Mouse (Mus musculus) E14TG2a.4 (cell line): ENCODE data around the gene Prss54.
A peak's percentile ranks its signal among the peaks of the same experiment; 100 is the strongest.

Source experiments
- H3K27me3 ChIP-seq: 2 replicates; pipeline ENCODE4 v1.6.1; 2014; ENCODE audit warnings: low read length, control low read depth; ENCODE audit not compliant: insufficient read depth
- H3K36me3 ChIP-seq: 2 replicates; pipeline ENCODE4 v1.6.1; 2014; ENCODE audit warnings: low read length, control low read depth; ENCODE audit not compliant: insufficient read depth
- H3K4me1 ChIP-seq: replicated peaks from 2 replicates; pipeline ENCODE4 v1.6.1; 2014; ENCODE audit warnings: low read depth, low read length, control low read depth
- H3K4me3 ChIP-seq: replicated peaks from 2 replicates; pipeline ENCODE4 v1.5.1; 2014; ENCODE audit warnings: mild to moderate bottlenecking, low read length
- H3K9me3 ChIP-seq: 2 replicates; pipeline ENCODE4 v1.6.1; 2014; ENCODE audit warnings: low read length, control low read depth
- CTCF ChIP-seq: conservative IDR thresholded peaks from 2 replicates; pipeline ENCODE4 v1.5.1; 2014; ENCODE audit warnings: low read length
- NANOG ChIP-seq: IDR thresholded peaks from 2 replicates; pipeline ENCODE4 v1.6.1; 2014; ENCODE audit warnings: borderline replicate concordance, low read length, mixed read lengths
- POU5F1 ChIP-seq: IDR thresholded peaks from 2 replicates; pipeline ENCODE4 v1.6.1; 2014; ENCODE audit warnings: low read length, borderline replicate concordance

Gene Prss54

DNA sequence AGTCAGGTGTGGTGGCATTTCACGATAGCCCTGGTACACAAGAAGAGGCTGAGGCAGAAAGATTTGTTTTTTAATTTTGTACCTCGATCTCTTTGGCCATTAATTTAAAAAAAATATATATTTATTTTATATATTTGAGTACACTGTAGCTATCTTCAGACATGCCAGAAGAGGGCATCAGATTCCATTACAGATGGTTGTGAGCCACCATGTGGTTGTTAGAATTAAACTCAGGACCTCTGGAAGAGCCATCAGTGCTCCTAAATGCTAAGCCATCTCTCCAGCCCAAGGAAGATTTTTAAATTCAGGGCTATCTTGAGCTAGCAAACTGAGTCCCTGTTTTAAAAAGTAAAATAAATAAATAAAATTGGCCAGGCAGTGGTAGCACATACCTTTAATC is 26.0 kb upstream of the Prss54 start:
- H3K9me3 ChIP-seq = no peaks in the 10 kb centered on the region
- H3K4me1 ChIP-seq = peaks cover 21% of the 10 kb centered on the region
- TF ChIP-seq NANOG (no peak), CTCF (no peak; the same call in 1 of the 2 replicates), POU5F1 (no peak)
- no peaks in the 10 kb centered on the region for H3K36me3 ChIP-seq
- H3K4me3 ChIP-seq = no peak overlapping the region
- no peaks in the 10 kb centered on the region for H3K27me3 ChIP-seq

DNA sequence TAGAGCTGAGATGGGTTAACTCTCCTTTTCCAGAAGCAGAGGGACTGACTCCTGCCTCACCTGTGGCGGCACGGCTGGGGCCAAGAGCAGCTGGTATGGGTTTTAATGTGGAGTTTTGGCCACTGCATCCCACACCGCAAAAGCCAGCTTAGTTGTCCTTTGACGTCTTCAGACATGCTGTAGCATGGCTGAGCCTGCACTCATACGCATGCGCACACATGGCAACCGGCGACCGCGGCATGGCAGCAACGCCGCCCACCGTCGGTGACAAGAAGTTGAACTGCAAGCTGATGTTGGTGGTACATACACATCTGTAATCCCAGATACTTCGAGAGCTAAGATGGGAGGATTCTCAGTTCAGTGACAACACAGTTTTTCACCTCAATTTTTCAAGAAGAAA is 25.2 kb upstream of the Prss54 start:
- Histone ChIP-seq H3K36me3 (no peaks in the 10 kb centered on the region), H3K4me1 (peaks cover 26% of the 10 kb centered on the region), H3K9me3 (no peaks in the 10 kb centered on the region), H3K4me3 (no peak overlapping the region), H3K27me3 (no peaks in the 10 kb centered on the region)
- no peak for TF ChIP-seq CTCF
- no peak for TF ChIP-seq POU5F1
- TF ChIP-seq NANOG = no peak

DNA sequence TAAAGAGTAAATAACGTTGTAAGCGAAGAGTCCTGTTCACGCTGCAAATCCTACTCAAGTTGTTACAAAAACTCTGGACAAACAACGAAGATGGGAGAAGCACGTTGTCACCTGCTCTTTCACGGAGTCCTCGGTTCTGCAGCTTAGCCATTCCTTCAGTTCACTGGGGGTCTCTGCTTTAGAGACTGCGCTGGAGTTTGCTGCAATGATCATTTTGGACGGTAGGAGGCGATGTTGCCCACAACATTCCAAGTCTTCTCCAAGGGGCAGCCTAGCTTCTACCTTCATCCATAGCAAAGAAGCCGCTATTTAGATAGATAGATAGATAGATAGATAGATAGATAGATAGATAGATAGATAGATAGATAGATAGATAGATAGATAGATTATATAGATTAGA is 23.7 kb upstream of the Prss54 start:
- Histone ChIP-seq H3K27me3 (no peaks in the 10 kb centered on the region), H3K9me3 (no peaks in the 10 kb centered on the region), H3K4me1 (peaks cover 39% of the 10 kb centered on the region), H3K36me3 (no peaks in the 10 kb centered on the region), H3K4me3 (no peak overlapping the region)
- TF ChIP-seq POU5F1 = no peak
- TF ChIP-seq CTCF = peak; percentile 76

DNA sequence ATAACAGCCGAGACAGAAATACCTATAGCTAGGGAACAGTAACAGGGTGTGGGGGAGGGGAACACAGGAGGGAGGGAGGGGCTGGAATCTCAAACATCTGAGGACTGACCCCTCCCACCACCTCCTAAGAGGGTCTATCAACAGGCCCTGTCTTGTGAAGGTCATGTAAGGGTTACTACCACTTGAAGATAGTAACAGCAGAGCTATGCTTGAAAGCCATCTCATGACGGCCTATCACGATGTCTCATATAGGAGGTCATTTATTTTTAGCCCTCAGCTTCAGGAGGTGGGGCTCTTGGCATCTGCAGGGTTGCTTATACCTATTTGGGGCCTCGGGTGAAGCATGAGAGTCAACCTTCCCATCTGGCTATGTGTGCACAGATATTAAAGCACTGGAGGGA is 20.7 kb upstream of the Prss54 start:
- Histone ChIP-seq H3K9me3 (no peaks in the 10 kb centered on the region), H3K27me3 (no peaks in the 10 kb centered on the region), H3K4me3 (0 out of 2 replicates have a peak overlapping the region, but pooled peaks have one; percentile 5), H3K4me1 (peaks cover 54% of the 10 kb centered on the region), H3K36me3 (no peaks in the 10 kb centered on the region)
- TF ChIP-seq CTCF (no peak), NANOG (no peak), POU5F1 (no peak)

DNA sequence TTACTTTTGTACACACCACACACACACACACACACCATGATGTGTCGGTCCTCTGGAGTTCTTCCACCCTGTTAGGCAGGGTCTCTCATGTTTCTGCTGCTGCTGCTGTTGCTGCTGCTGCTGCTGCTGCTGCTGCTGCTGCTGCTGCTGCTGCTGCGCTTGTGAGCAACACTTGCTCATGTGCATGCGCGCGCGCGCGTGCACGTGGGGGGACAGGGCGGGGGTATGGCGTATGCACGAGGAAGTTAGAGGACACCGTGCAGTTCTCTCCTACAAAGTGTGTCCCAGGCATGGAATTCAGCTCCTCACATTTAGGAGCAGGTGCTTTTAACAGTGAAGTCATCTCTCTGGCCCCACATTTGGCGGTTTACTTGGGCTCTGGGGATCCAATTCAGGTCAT is 19.0 kb upstream of the Prss54 start:
- Histone ChIP-seq H3K9me3 (no peaks in the 10 kb centered on the region), H3K4me1 (peaks cover 46% of the 10 kb centered on the region), H3K4me3 (no peak overlapping the region), H3K36me3 (no peaks in the 10 kb centered on the region), H3K27me3 (no peaks in the 10 kb centered on the region)
- TF ChIP-seq CTCF = no peak
- TF ChIP-seq NANOG = no peak

DNA sequence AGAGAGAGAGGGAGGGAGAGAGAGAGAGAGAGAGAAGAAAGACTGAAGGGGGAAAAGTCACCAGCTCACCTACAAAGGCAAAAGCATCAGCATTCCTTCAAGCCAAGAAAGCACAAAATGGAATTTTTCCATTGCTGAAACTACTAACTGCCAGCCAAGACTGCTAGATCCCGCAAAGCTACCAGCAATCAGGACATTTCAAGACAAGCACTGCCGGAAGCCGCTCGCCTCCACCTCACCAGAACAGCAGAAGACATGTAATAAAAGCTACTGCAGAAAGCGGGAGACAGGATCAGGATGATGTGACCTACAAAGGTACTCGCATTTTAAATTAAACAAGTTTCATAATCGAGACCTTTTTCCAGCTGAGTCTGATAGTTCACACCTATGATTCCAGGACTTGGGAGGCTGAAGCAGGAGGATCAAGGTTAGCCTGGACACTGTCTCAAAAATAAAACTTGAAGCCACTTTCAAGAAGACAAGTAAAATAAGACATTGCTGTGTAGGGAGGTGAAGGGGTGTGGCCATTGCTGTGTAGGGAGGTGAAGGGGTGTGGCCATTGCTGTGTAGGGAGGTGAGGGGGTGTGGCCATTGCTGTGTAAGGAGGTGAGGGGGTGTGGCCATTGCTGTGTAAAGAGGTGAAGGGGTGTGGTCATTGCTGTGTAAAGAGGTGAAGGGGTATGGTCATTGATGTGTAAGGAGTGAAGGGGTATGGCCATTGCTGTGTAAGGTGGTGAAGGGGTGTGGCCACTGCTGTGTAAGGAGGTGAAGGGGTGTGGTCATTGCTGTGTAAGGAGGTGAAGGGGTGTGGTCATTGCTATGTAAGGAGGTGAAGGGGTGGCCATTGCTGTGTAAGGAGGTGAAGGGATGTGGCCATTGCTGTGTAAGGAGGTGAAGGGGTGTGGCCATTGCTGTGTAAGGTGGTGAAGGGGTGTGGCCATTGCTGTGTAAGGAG is 17.6 kb upstream of the Prss54 start:
- no peaks in the 10 kb centered on the region for H3K27me3 ChIP-seq
- no peak for TF ChIP-seq NANOG
- TF ChIP-seq CTCF = no peak
- no peak for TF ChIP-seq POU5F1
- no peaks in the 10 kb centered on the region for H3K36me3 ChIP-seq
- H3K4me1 ChIP-seq = peaks cover 48% of the 10 kb centered on the region
- H3K4me3 ChIP-seq = no peak overlapping the region
- no peaks in the 10 kb centered on the region for H3K9me3 ChIP-seq

DNA sequence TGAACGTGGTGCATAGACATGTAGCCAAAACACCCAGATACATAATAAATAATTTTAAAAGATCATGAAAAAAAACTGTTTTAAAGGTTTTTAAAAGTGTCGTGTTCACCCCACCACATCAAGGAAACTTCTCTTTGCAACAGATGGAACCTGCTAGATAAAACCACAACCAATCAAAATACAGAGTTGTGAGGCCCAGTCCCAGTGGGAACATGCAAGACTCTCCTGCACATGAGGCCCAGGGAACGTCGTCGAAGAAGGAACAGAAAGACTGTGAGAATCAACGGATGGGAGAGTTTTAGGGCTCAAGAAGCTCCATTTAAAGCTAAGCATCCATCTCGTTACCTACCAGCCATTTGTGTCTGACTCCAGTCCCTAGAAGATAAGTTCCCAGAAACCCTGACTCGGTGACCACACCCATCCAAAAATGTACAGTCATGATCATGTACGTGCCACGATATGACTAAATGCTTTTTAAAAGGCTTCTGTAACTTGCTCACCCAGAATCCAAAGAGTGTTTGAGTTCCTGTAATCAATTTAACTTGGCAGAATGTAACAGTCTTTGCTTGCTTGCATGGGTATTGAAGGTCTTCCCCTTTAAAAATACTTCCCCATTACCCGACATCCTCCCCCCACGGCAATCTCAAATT is 16.1 kb upstream of the Prss54 start:
- Histone ChIP-seq H3K4me1 (peaks cover 44% of the 10 kb centered on the region), H3K9me3 (peaks cover 4% of the 10 kb centered on the region; the same call in 1 of the 2 replicates), H3K36me3 (no peaks in the 10 kb centered on the region), H3K4me3 (no peak overlapping the region), H3K27me3 (no peaks in the 10 kb centered on the region)
- TF ChIP-seq CTCF (no peak), POU5F1 (no peak), NANOG (no peak)

DNA sequence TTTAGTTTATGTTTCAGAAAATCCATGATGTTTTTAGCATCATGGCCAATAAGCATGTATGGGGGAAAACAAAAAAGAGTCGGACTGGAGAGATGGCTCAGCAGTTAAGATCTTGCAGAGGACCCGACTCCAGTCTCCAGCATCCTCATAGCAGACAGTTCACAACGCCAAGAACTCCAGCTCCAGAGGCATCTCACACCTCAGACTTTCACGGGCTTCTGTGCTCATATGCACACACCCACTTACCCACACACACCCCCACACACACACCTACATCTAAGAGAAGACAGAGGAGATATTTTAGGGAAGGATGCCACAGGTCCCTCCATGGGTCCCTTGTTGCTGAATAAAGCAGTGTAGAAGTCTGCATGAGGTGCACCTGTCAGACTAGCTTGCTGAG is 14.4 kb upstream of the Prss54 start:
- H3K9me3 ChIP-seq = peaks cover 4% of the 10 kb centered on the region; the same call in 1 of the 2 replicates
- no peaks in the 10 kb centered on the region for H3K27me3 ChIP-seq
- no peak overlapping the region for H3K4me3 ChIP-seq
- H3K36me3 ChIP-seq = no peaks in the 10 kb centered on the region
- peaks cover 28% of the 10 kb centered on the region for H3K4me1 ChIP-seq
- TF ChIP-seq CTCF (no peak), NANOG (no peak), POU5F1 (no peak)

DNA sequence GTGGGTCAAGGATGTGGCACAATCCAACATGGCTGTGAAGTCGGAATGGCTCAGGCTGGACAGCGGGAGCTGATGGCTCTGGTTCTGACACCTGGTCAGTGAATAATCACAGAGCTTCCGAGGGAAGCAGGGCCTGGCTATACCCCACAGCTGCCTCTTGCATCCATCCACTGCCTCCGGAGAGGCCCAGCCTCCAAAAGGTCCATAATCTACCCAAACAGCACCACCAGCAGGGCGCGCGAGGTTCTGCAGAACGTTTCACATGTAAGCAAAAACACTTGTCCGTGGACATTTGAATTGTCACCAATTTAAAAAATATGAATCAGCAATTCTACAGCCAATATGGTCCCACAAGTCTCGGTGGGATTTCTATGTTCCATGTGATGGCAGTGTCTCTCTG is 13.1 kb upstream of the Prss54 start:
- TF ChIP-seq NANOG (no peak), CTCF (peak; percentile 43), POU5F1 (no peak)
- no peaks in the 10 kb centered on the region for H3K36me3 ChIP-seq
- no peak overlapping the region; the same call in 1 of the 2 replicates for H3K4me3 ChIP-seq

More for the DNA sequence above, 13.1 kb upstream of the Prss54 start:
- Histone ChIP-seq H3K9me3 (peaks cover 4% of the 10 kb centered on the region; the same call in 1 of the 2 replicates), H3K4me1 (peaks cover 16% of the 10 kb centered on the region), H3K27me3 (no peaks in the 10 kb centered on the region)
